Mouse (Mus musculus) forebrain, embryonic 15.5 days (tissue): ENCODE measurements around the gene Rapsn. TPM values are rescaled to one million over a fixed set of nuclear protein-coding genes. Genes with fewer than 3 reads are reported as not detected.

Source experiments
- ATAC-seq: fragments of 200-750 bp; cut with Nextera tagmentation; replicated peaks from 2 replicates; pipeline ENCODE4 v1.8.0; 2017; ENCODE audit warnings: mild to moderate bottlenecking, moderate TSS enrichment, moderate library complexity
- H3K27ac ChIP-seq: fragments of 300-500 bp; sonication (generic); replicated peaks from 2 replicates; pipeline ENCODE4 v1.5.1; 2015; ENCODE audit warnings: mild to moderate bottlenecking, inconsistent platforms
- H3K27me3 ChIP-seq: fragments of 300-500 bp; sonication (generic); 2 replicates; pipeline ENCODE4 v1.6.1; 2015; ENCODE audit warnings: inconsistent platforms
- H3K36me3 ChIP-seq: fragments of 300-500 bp; sonication (generic); 2 replicates; pipeline ENCODE4 v1.6.1; 2015; ENCODE audit warnings: mild to moderate bottlenecking, inconsistent platforms
- H3K4me1 ChIP-seq: fragments of 300-500 bp; sonication (generic); 2 replicates; pipeline ENCODE4 v1.6.1; 2015; ENCODE audit warnings: inconsistent platforms
- H3K4me2 ChIP-seq: fragments of 300-500 bp; sonication (generic); replicated peaks from 2 replicates; pipeline ENCODE4 v1.6.1; 2015; ENCODE audit warnings: mild to moderate bottlenecking, inconsistent platforms
- H3K4me3 ChIP-seq: fragments of 300-500 bp; sonication (generic); 2 replicates; pipeline ENCODE4 v1.5.1; 2015; ENCODE audit warnings: mild to moderate bottlenecking, inconsistent platforms
- H3K9ac ChIP-seq: fragments of 300-500 bp; sonication (generic); replicated peaks from 2 replicates; pipeline ENCODE4 v1.6.1; 2015; ENCODE audit warnings: mild to moderate bottlenecking, inconsistent platforms
- H3K9me3 ChIP-seq: fragments of 300-500 bp; sonication (generic); 2 replicates; pipeline ENCODE4 v1.6.1; 2016; ENCODE audit warnings: inconsistent platforms
- WGBS: fragments of 180-500 bp; shearing (Covaris S2); methylation state at CpG from one replicate; pipeline ENCODE4 v1.1.7; 2015; ENCODE audit warnings: mixed read lengths; 5-methylcytosine and 5-hydroxymethylcytosine counted together
- polyA plus RNA-seq: library from polyadenylated mRNA; unstranded; fragments of >200 nt; fragmentation: Nextera tagmentation; extraction: Ambion mirVana; gene quantifications from 2 replicates; pipeline ENCODE4 v1.2.1, GENCODE M21; 2015

The Rapsn gene
- polyA plus RNA-seq, 1 experiment from 2014 or later, result 0.74 TPM

GRCm38 (mm10) chr2:91085494-91086391 is 50.3 kb downstream of the Rapsn start:
- H3K4me1 ChIP-seq, result no peaks in the 10 kb centered on the region
- H3K36me3 ChIP-seq, result no peaks in the 10 kb centered on the region
- 87% methylated on average over 14 of the region's 14 CpGs for WGBS
- no peak overlapping the region for H3K27ac ChIP-seq
- H3K9ac ChIP-seq, result no peak overlapping the region
- H3K4me2 ChIP-seq, result no peak overlapping the region
- H3K9me3 ChIP-seq, result no peaks in the 10 kb centered on the region
- ATAC-seq, result no peak
- H3K4me3 ChIP-seq, result no peak overlapping the region
- no peaks in the 10 kb centered on the region for H3K27me3 ChIP-seq

GRCm38 (mm10) chr2:91086392-91087237 is 51.2 kb downstream of the Rapsn start:
- Histone ChIP-seq H3K27ac (no peak overlapping the region), H3K4me2 (no peak overlapping the region), H3K27me3 (no peaks in the 10 kb centered on the region), H3K36me3 (no peaks in the 10 kb centered on the region), H3K9ac (no peak overlapping the region), H3K4me3 (no peak overlapping the region), H3K4me1 (no peaks in the 10 kb centered on the region), H3K9me3 (no peaks in the 10 kb centered on the region)
- no peak for ATAC-seq
- WGBS, result 50% methylated on average over 9 of the region's 9 CpGs

GRCm38 (mm10) chr2:91087453-91087852 is 52.0 kb downstream of the Rapsn start:
- no peaks in the 10 kb centered on the region for H3K4me1 ChIP-seq
- no peak overlapping the region for H3K4me3 ChIP-seq
- no peak overlapping the region for H3K4me2 ChIP-seq
- no peak overlapping the region for H3K27ac ChIP-seq
- no peak for ATAC-seq
- H3K27me3 ChIP-seq, result no peaks in the 10 kb centered on the region
- H3K9ac ChIP-seq, result no peak overlapping the region
- no peaks in the 10 kb centered on the region for H3K9me3 ChIP-seq
- H3K36me3 ChIP-seq, result no peaks in the 10 kb centered on the region
- 87% methylated on average over 9 of the region's 9 CpGs for WGBS

GRCm38 (mm10) chr2:91088987-91089386 is 53.6 kb downstream of the Rapsn start:
- Histone ChIP-seq H3K27me3 (no peaks in the 10 kb centered on the region), H3K36me3 (no peaks in the 10 kb centered on the region), H3K9ac (no peak overlapping the region), H3K9me3 (no peaks in the 10 kb centered on the region), H3K4me1 (no peaks in the 10 kb centered on the region), H3K27ac (no peak overlapping the region), H3K4me2 (no peak overlapping the region), H3K4me3 (no peak overlapping the region)
- no peak for ATAC-seq
- 84% methylated on average over 9 of the region's 9 CpGs for WGBS

- H3K9ac ChIP-seq, result no peak overlapping the region
- no peak for ATAC-seq
- H3K4me1 ChIP-seq, result no peaks in the 10 kb centered on the region
- WGBS, result 80% methylated on average over 6 of the region's 6 CpGs
- H3K27ac ChIP-seq, result no peak overlapping the region
- H3K36me3 ChIP-seq, result no peaks in the 10 kb centered on the region
- H3K27me3 ChIP-seq, result no peaks in the 10 kb centered on the region
- no peak overlapping the region for H3K4me2 ChIP-seq
- H3K4me3 ChIP-seq, result no peak overlapping the region
- no peaks in the 10 kb centered on the region for H3K9me3 ChIP-seq
Measured at GRCm38 (mm10) chr2:91090208-91090607, 54.8 kb downstream of the Rapsn start.

GRCm38 (mm10) chr2:91090827-91091226 is 55.4 kb downstream of the Rapsn start:
- Histone ChIP-seq H3K4me3 (no peak overlapping the region), H3K9me3 (no peaks in the 10 kb centered on the region), H3K27me3 (no peaks in the 10 kb centered on the region), H3K36me3 (no peaks in the 10 kb centered on the region), H3K27ac (no peak overlapping the region), H3K4me1 (no peaks in the 10 kb centered on the region), H3K4me2 (no peak overlapping the region), H3K9ac (no peak overlapping the region)
- ATAC-seq, result no peak
- 80% methylated on average over 6 of the region's 6 CpGs for WGBS

Other genes with a start within 250 kb of the Rapsn start
- gene Mtch2, start 188.5 kb upstream of the Rapsn start, polyA plus RNA-seq, result 266 and 283 TPM in 2 replicates
- 68.5 and 70.6 TPM in 2 replicates for gene C1qtnf4, start 149.8 kb upstream of the Rapsn start, polyA plus RNA-seq
- gene Kbtbd4, start 130.9 kb upstream of the Rapsn start, polyA plus RNA-seq, result 58.7 and 63.8 TPM in 2 replicates
- gene Ndufs3, start 130.8 kb upstream of the Rapsn start, polyA plus RNA-seq, result 213 and 219 TPM in 2 replicates
- gene Celf1, start 95.2 kb upstream of the Rapsn start, polyA plus RNA-seq, result 132 and 136 TPM in 2 replicates
- gene Psmc3, start 18.4 kb downstream of the Rapsn start, polyA plus RNA-seq, result 230 and 231 TPM in 2 replicates
- gene Slc39a13, start 34.8 kb downstream of the Rapsn start, polyA plus RNA-seq, result 23.7 and 27.8 TPM in 2 replicates
- gene Spi1, start 46.8 kb downstream of the Rapsn start, polyA plus RNA-seq, result 2.4 and 3.0 TPM in 2 replicates
- 0.14 TPM in 1 of 2 replicates, not detected in the other for gene Mybpc3, start 82.5 kb downstream of the Rapsn start, polyA plus RNA-seq
- 48.5 and 49.8 TPM in 2 replicates for gene Madd, start 148.2 kb downstream of the Rapsn start, polyA plus RNA-seq
- 2.0 and 2.8 TPM in 2 replicates for gene Nr1h3, start 167.2 kb downstream of the Rapsn start, polyA plus RNA-seq
- 36.1 and 36.9 TPM in 2 replicates for gene Acp2, start 167.3 kb downstream of the Rapsn start, polyA plus RNA-seq
- 12.7 and 14.5 TPM in 2 replicates for gene Ddb2, start 201.4 kb downstream of the Rapsn start, polyA plus RNA-seq
- gene Pacsin3, start 220.3 kb downstream of the Rapsn start, polyA plus RNA-seq, result 19.8 and 22.9 TPM in 2 replicates
- 78.0 and 79.0 TPM in 2 replicates for gene Arfgap2, start 229.4 kb downstream of the Rapsn start, polyA plus RNA-seq